Mouse (Mus musculus) kidney, adult 2 months (tissue): ENCODE measurements around the gene Tmem63b. TPM values are rescaled to one million over a fixed set of nuclear protein-coding genes. Genes with fewer than 3 reads are reported as not detected.

ENCODE experiments used
- DNase-seq: peaks from one replicate; pipeline ENCODE4 v3.0.0; 2021
- H3K27ac ChIP-seq: fragments of 200-500 bp; 2 replicates; pipeline ENCODE4 v1.5.1; 2012; ENCODE audit warnings: low read depth, low read length, control low read depth, inconsistent platforms; ENCODE audit not compliant: insufficient read depth
- H3K27me3 ChIP-seq: fragments of 200-500 bp; replicated peaks from 2 replicates; pipeline ENCODE4 v1.6.1; 2012; ENCODE audit warnings: mild to moderate bottlenecking, moderate library complexity, low read length, inconsistent platforms; ENCODE audit not compliant: control insufficient read depth, insufficient read depth
- H3K36me3 ChIP-seq: fragments of 200-500 bp; 2 replicates; pipeline ENCODE4 v1.6.1; 2012; ENCODE audit warnings: mild to moderate bottlenecking, moderate library complexity, low read length, inconsistent platforms; ENCODE audit not compliant: control insufficient read depth, insufficient read depth
- H3K4me1 ChIP-seq: fragments of 200-500 bp; 2 replicates; pipeline ENCODE4 v1.6.1; 2011; ENCODE audit warnings: low read length; ENCODE audit not compliant: control insufficient read depth, insufficient read depth
- H3K4me3 ChIP-seq: fragments of 200-500 bp; 2 replicates; pipeline ENCODE4 v1.5.1; 2011; ENCODE audit warnings: mild to moderate bottlenecking, low read depth, low read length, control low read depth; ENCODE audit not compliant: insufficient read depth
- CTCF ChIP-seq: fragments of 200-500 bp; conservative IDR thresholded peaks from 2 replicates; pipeline ENCODE4 v1.5.1; 2011; ENCODE audit warnings: low read depth, mild to moderate bottlenecking, control low read depth, low read length, moderate library complexity, mixed read lengths; ENCODE audit not compliant: insufficient read depth, insufficient read length
- POLR2A ChIP-seq: fragments of 200-500 bp; IDR thresholded peaks from one replicate; pipeline ENCODE4 v1.6.1; 2011; ENCODE audit warnings: low read depth, low read length, control low read depth
- WGBS: fragments of 180-500 bp; shearing (Covaris S2); methylation state at CpG from one replicate; pipeline ENCODE4 v1.1.7; 2018; 5-methylcytosine and 5-hydroxymethylcytosine counted together
- polyA plus RNA-seq: library from polyadenylated mRNA; depleted of rRNA; stranded (reverse); fragments of >200 nt; gene quantifications from 2 replicates; pipeline ENCODE4 v1.2.3, GENCODE M21; 2012

The Tmem63b gene
- polyA plus RNA-seq, 1 experiment: 77.9 TPM

GRCm38 (mm10) chr17:45671821-45672220 lies 14.9 kb downstream of the Tmem63b start:
- H3K27ac ChIP-seq: no peak overlapping the region
- no peak overlapping the region for H3K4me3 ChIP-seq
- H3K36me3 ChIP-seq: no peaks in the 10 kb centered on the region
- no peaks in the 10 kb centered on the region for H3K4me1 ChIP-seq
- TF ChIP-seq POLR2A (no peak), CTCF (peak; percentile 41; the same call in 1 of the 2 replicates)
- 92% methylated on average over 1 of the region's 1 CpGs for WGBS
- no peaks in the 10 kb centered on the region for H3K27me3 ChIP-seq
- no peak for DNase-seq

DNA sequence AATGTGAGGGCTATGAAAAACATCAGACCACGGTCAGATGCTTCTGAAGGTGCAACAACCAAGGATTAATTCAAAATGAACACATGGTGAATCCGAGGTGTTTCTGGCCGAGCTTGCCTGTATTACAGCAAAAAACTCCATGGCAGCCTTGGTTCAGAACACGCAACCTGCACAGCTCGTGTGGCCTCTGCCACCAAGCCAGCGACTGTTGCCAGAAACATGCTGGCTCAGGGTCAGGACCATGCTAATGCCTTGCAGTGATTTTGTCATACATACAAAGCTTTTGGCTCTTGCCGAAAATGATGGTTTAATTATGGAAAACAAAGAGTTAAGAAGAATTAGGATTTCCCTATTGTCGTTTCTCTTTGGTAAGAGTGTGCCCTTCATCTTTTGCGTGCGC lies 18.7 kb downstream of the Tmem63b start:
- no peak for DNase-seq
- Histone ChIP-seq H3K4me3 (no peak overlapping the region), H3K4me1 (0 out of 2 replicates have a peak, but pooled peaks cover 3% of the 10 kb centered on the region), H3K27ac (no peak overlapping the region), H3K36me3 (no peaks in the 10 kb centered on the region; the same call in 1 of the 2 replicates), H3K27me3 (no peaks in the 10 kb centered on the region)
- TF ChIP-seq POLR2A (no peak), CTCF (no peak)
- 91% methylated on average over 10 of the region's 10 CpGs for WGBS

GRCm38 (mm10) chr17:45667481-45667880 lies 19.2 kb downstream of the Tmem63b start:
- WGBS: 88% methylated on average over 10 of the region's 10 CpGs
- no peak overlapping the region for H3K27ac ChIP-seq
- H3K27me3 ChIP-seq: no peaks in the 10 kb centered on the region
- no peaks in the 10 kb centered on the region; the same call in 1 of the 2 replicates for H3K36me3 ChIP-seq
- no peak for TF ChIP-seq POLR2A
- no peak for TF ChIP-seq CTCF
- H3K4me3 ChIP-seq: no peak overlapping the region
- 0 out of 2 replicates have a peak, but pooled peaks cover 3% of the 10 kb centered on the region for H3K4me1 ChIP-seq
- no peak for DNase-seq

GRCm38 (mm10) chr17:45666091-45666490 lies 20.6 kb downstream of the Tmem63b start:
- WGBS: 81% methylated on average over 11 of the region's 11 CpGs

GRCm38 (mm10) chr17:45664608-45665007 lies 22.1 kb downstream of the Tmem63b start:
- no peaks in the 10 kb centered on the region for H3K27me3 ChIP-seq
- H3K4me1 ChIP-seq: 0 out of 2 replicates have a peak, but pooled peaks cover 3% of the 10 kb centered on the region
- TF ChIP-seq POLR2A (no peak), CTCF (no peak)
- no peak overlapping the region for H3K4me3 ChIP-seq
- DNase-seq: no peak
- H3K36me3 ChIP-seq: no peaks in the 10 kb centered on the region; the same call in 1 of the 2 replicates
- WGBS: 82% methylated on average over 13 of the region's 13 CpGs
- H3K27ac ChIP-seq: no peak overlapping the region

More at GRCm38 (mm10) chr17:45666091-45666490, 20.6 kb downstream of the Tmem63b start:
- DNase-seq: no peak
- TF ChIP-seq POLR2A: no peak
- no peak overlapping the region for H3K4me3 ChIP-seq
- 0 out of 2 replicates have a peak, but pooled peaks cover 3% of the 10 kb centered on the region for H3K4me1 ChIP-seq
- H3K36me3 ChIP-seq: no peaks in the 10 kb centered on the region; the same call in 1 of the 2 replicates
- H3K27me3 ChIP-seq: no peaks in the 10 kb centered on the region
- no peak overlapping the region for H3K27ac ChIP-seq

- no peaks in the 10 kb centered on the region; the same call in 1 of the 2 replicates for H3K36me3 ChIP-seq
- no peak overlapping the region for H3K27ac ChIP-seq
- no peak for TF ChIP-seq POLR2A
- peak; percentile 80 for TF ChIP-seq CTCF
- H3K4me3 ChIP-seq: no peak overlapping the region
- H3K27me3 ChIP-seq: no peaks in the 10 kb centered on the region
- DNase-seq: peak; percentile 69
- WGBS: 32% methylated on average over 27 of the region's 27 CpGs
- H3K4me1 ChIP-seq: 0 out of 2 replicates have a peak, but pooled peaks cover 3% of the 10 kb centered on the region
These were observed 23.4 kb downstream of the Tmem63b start for GRCm38 (mm10) chr17:45663106-45663919.

DNA sequence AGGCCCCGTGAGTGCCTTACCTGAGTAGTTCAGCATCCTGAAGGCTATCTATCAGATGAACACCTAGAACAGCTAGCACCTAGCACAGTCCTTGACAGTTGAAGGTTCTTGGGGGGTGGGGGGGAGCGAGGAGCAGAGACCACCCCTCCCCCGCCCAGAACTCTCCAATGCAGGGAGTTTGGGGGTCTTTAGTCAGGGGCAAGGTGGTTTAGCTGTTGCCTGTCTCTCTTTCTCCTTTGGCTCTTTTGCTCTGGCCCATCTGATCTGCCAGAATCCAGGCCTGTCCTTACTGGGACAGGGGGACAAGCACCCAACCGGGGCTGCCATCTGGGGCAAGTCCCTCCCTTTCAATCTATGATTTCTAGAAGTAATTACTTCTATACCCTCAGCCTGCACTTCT lies 27.5 kb downstream of the Tmem63b start, which contains the start of gene Capn11:
Gene Capn11 (minus strand): TSS at position 101 of the 400 bp plus-strand sequence.
- Histone ChIP-seq H3K4me1 (0 out of 2 replicates have a peak, but pooled peaks cover 3% of the 10 kb centered on the region), H3K4me3 (no peak within 1 kb of the TSS), H3K36me3 (no peaks in the 10 kb centered on the region), H3K27ac (no peak within 1 kb of the TSS), H3K27me3 (no peaks in the 10 kb centered on the region)
- no peak for DNase-seq
- TF ChIP-seq CTCF: no peak
- WGBS: 90% methylated on average over 4 of the region's 4 CpGs
